Mouse (Mus musculus) kidney, postnatal 25 days (tissue): ENCODE results near the gene Pfdn2.
"Not testable (repeated sequence)": the region's sequence is repeated elsewhere in the genome, so short reads cannot be mapped to it uniquely, and the experiment has no call there.

Source experiments
- DNase-seq, 2 experiments: peaks; one replicate each; pipeline ENCODE4 v3.0.0; 2021; ENCODE audit warnings: mixed read lengths in 2 of 2

The Pfdn2 gene

DNA sequence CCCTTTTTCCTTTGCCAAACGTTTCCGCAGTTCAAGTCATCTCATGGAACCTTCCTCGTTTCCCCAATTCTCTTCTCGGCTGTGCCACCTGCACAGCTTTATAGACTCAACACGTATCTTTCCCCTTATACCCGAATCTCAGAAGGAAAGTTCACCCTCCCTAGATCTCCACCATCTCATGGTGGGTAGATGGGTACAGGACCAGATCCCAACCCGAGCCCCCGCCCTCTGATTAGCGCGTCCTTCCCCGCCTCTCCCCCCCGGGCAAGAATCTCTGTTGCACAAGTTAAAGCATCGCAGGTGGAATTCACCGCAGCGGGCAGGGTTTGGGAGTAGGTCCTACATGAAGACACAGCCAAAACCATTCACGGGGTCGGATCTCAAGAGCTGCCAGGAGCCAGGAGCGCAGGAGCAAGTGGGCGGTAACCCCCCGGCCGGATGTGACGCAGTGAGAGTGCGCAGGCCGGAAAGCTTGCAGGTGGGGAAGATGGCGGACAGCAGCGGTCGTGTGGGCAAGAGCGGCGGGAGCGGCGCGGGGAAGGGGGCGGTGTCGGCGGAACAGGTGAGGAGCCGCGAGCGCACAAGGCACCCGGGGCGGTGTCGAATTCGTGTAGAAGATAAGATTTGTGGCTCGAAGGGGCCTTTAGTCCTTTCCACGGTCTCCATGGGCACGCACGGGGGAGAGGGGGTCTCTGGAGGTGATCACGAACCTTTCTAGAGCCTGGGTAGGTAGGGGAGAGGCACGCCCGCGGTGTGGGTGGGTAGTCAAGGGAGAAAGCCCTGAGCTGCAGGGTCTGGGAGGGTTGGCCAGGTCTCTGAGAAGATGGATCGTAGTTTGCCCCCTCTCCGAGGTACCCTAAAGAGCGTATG is at the start of gene Pfdn2, which contains the start of gene Nit1:
TSS of gene Pfdn2 (plus strand) at position 446 of the 870 bp plus-strand sequence.
TSS of gene Nit1 (minus strand) at position 422 of the 870 bp plus-strand sequence.
- DNase-seq: peak; percentile 94 to 96

DNA sequence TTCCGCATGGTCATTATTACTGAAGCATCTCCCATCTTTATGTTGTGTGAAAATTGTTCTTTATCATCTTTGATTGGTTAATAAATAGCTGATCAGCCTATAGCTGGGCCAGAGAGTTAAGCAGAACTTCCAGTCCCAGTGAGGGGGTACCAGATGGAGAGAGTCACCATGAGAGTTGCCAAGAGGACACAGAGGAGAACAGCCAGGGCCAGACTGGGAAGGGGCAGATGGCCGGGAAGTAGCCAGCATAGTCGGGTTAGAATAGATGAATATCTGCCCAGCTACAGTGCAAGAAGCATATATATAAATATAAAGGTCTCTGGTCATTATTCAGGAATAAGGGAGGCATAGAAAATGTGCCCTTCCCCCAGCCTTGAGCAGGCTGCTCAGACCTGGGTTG is 47.2 kb upstream of the Pfdn2 start:
- no peak for DNase-seq

DNA sequence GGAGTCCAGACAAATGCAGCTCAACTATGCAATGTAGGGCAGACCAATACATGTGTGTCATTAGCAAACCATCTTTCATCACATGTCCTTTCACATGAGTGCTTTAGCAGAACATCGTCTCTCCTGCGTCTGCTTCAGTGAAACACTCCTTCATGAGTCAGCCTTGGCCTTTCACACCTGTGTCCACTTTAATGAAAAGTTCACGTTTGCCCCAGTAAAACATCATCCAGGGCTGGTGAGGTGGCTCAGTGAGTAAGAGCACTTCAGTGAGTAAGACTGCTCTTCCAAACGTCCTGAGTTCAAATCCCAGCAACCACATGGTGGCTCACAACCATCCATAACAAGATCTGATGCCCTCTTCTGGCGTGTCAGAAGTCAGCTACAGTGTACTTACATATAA is 39.3 kb upstream of the Pfdn2 start:
- not testable (repeated sequence) for DNase-seq

DNA sequence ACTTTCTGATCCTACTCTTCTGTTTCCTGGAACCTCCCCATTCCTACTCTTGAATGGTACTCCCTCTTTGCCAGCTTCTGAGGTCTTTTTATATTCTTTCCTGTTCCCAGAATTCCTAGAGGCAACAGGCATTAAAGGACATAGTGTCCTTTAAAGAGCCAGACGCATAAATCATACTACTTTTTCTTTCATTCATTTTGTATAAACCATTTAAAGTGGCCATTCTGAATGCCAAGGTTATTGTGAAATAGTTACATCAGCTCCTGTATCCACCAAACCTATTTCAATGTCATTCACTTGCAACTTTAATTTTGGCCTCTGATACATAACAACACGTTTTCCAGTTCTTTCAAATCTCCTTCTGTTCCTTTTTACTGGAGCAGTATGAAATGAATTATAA is 36.1 kb upstream of the Pfdn2 start:
- DNase-seq: no peak

DNA sequence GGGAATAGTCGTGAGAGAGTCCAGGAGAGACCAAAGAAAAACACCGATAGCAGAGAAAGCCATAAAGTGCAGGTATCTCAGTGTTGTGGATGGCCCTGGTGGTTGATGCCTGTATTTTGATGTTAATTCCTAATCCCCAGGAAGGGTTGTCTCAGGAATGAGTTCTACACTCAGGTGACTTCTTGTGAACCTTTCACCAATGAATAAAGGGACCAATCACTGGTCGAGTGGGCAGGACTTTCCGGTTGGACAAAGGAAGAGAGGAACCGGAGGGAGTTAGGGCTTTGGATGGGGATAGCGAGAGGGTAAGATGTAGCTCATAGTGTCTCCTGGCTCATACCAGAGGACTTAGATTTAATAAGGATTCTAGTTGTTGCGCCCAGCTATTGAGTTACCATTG is 25.7 kb upstream of the Pfdn2 start:
- DNase-seq: peak; percentile 34 to 66

DNA sequence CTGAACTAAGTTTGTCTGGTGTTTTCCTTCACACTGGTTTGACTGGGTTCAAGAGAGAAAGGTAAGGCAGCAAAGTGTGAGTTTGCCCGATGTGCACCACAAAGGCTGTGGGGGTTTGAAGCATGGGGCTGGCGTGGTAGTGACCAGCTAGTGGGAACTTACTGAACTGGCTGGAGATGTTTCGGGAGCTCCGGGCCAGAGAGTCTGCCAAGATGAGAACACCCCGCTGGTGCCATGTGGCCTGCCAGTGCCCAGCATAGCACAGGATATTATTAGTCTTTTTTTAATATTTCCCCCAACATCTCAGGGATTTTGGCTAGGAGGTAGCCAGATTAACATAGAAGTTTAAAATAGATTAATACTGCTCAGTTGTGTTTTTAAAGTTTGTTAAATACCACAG is 25.3 kb upstream of the Pfdn2 start:
- DNase-seq: peak in 1 of 2 experiments; percentile 35

DNA sequence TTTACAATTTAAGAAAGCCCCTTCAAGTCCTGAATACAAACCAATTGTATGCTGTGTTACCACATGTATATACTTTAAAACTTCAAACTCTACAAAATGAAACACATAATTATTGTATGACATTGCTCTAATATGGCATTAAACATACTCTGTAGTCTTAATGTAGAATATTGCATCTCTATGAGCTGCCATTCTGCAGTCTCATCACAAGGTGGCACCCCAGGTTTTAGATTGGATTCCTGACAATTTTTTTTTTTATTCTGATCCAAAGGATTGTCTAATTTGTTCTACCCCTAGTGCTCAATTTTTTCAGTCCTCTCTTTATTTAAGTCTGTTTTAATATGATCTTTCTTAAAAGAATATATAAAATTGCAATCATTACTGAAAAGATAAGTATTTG is 24.1 kb upstream of the Pfdn2 start:
- DNase-seq: no peak

DNA sequence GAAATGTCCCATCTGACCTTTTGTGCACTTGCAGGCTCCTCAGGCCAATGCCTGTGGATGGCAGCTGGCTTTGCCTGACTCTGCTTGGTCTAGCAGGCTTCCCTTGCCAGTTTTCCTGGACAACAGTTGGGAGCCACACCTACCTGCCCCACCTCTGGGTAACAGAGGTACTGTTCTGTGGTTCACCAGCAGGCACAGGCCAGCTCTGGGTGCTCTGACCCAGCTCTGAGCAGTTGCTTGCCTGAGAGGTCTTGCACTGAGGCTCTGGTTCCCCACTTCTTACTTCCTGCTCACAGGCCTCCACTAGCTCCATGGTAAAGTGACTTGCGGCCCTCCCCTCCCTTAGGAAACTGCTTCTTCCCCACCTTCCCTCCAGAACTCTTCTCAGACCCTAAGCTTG is 23.5 kb upstream of the Pfdn2 start:
- DNase-seq: peak; percentile 43 to 81

DNA sequence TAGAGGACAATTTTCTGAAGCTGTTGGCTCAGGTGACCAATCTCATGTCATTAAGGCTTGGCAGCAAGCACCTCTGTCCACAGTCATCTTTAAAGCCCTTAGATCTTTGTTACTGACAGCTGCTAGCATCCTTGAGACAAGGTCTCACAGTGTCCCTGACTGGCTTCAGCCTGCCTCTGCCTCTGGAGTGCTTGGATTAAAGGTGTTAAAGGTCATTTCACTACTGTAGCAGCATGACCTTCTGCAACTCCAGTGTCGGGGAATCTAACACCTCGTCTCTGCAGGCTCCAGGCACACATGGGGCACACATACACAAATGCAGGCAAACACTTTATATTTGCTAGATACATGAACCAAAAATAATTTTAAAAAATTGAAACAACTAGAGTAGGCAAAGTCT is 19.9 kb upstream of the Pfdn2 start:
- no peak for DNase-seq

DNA sequence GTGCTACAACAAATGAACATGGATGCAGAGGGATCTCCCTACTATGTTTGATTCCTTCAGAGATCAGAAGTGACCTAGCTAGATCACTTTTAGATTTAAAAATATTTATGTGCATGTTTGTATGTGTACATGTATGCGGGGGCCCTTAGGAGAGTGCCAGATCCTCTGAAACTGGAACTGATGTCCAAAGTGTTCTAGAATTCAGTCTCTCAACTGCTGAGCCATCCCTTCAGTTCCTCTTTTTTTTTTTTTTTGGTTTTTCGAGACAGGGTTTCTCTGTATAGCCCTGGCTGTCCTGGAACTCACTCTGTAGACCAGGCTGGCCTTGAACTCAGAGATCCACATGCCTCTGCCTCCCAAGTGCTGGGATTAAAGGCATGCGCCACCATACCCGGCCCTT is 18.9 kb upstream of the Pfdn2 start:
- DNase-seq: not testable (repeated sequence)

DNA sequence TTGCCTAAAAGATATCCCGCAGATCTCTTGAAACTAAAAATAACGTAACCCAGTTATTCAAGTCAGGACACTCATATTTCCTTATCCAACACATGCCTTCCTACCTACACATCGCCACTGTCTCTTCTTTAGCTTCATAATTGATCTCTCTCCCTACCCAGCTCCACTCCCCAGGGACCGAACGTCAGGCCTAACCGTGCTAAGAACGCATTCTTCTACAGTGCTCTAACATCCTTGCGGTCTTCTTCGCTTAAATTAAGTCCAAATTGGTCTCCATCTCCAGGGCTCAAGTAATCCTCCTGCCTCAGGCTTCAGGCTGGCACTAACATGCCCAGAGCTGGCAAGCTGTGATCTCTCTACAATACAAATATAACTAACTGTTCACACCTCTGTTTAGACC is 17.2 kb upstream of the Pfdn2 start:
- DNase-seq: no peak

DNA sequence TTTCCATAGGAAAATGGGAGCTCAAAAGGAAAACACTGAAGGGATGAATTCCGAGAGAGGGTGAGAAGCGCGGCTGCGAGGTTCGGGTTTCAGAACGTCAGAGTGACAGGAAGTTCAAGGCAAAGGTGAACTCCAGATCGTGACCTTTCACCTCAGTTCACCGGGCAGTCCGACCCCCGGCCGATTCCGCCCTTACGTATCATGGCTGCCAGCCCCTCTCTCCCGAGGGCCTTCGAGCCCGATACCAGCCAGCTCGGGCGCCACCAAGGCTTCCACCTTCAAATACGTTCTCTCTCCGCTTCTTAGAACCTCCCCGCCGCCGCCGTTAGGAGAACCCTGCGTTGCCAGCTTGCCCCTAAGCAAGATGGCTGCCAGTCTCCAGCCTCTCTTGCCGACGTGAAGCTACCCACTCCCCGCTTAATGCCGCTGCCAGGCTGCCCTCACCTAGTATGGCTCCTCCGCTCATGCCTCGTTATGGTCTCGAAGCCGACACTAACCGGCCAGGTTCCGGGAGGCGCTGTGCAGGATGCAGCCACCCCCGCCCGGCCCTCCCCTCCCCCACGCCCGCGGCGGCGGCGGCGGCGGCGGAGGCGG is 16.5 kb upstream of the Pfdn2 start, which contains the start of gene Dedd:
TSS of gene Dedd (plus strand) at position 307 of the 594 bp plus-strand sequence.
- peak; percentile 90 to 97 for DNase-seq

DNA sequence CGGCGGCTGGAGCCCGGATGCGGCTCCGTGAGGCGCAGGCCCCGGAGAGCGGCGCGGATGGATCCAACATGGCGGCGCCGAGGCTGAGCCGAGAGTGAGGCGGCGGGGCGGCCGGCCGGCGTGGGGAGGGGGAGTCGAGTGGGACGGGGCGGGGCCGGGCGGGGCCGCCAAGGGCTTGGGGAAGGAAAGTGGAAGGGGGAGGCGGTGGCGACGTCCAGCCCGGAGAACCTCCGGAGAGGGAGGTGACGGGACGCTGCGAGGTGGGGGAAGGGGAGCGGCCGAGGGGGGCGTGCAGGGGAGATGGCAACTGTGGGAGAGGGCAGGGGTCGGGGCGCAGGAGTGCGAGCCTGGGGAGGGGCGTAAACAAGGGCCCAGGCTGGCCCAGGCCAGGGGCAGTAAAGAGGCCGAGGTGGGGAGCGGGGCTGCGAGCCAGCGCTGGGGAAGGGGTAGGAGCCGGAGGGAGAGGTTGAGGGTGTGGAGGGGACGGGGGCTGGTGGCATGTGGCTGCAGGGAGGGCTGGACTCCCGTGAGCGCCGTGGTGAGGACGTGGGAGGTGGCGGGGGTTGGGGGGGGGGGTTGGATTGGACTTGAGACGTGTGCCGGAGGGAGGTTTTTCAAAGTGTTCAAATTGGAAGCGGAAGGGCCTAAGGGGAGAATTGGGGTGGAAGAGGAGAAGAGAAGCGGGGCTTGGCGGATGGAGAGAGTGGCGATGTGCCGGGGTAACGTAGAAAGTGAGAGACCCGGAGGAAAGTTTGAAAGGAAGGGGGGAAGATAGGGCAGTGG is 15.8 kb upstream of the Pfdn2 start:
- DNase-seq: peak; percentile 37 to 79

DNA sequence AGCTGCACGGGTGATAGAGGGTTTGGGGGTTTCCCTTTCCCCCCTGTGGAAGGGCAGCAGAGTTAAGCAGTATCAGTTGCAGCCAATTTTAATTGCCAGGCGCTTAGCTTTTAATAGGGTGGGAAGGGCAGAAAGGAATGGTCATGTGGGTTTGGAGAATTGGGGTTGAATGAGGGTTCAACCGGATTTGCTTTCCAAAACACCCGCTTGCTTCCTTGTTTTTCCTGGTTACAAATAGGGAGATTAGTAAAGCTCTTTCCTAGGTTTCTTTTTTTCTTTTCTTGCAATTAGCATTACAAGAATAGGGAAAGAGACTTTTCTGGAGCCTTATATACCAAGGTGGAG is 15.3 kb upstream of the Pfdn2 start:
- peak in 1 of 2 experiments; percentile 6 for DNase-seq

DNA sequence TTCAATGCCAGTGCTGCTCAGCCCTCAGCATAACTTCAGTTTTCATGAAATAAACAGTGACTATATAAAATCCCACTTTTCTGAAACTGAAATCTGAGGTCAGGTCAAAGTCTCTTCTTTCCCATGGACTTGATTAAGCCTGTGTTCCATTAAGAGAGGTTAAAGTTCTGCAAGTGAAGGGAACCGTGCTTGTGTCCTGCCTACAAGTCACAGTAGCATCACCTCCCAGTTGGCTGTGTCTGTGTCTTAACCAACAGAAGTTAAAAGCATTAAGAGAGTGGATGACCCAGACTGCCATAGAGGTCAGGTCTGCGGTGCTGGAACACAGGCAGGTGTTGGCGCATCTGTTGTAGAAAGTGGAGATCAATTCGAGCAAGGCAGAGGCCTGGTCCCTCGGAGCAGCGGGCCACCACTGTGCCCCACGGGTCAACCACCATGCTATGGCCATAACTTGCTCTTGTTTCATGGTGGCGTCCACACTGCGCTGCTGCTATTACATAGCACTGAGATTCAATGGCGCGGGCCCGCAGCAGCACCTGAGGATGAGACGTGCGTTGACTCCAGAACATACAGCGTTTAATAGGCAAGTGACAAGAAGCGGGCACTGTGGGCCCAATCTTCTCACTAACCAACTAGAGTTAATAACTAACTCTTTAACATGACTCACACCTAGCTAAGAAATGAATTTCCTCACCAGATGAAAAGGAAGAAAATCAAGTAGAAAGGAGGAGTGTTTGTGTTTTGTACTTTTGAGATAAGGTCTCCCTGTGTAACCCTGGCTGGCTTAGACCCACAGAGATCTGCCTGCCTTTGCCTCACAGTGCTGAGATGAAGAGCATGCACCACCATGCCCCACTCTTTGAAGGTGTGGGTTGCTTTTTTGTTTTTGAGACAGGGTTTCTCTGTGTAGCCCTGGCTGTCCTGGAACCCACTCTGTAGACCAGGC is 2.9 kb upstream of the Pfdn2 start:
- peak; percentile 22 to 65 for DNase-seq

DNA sequence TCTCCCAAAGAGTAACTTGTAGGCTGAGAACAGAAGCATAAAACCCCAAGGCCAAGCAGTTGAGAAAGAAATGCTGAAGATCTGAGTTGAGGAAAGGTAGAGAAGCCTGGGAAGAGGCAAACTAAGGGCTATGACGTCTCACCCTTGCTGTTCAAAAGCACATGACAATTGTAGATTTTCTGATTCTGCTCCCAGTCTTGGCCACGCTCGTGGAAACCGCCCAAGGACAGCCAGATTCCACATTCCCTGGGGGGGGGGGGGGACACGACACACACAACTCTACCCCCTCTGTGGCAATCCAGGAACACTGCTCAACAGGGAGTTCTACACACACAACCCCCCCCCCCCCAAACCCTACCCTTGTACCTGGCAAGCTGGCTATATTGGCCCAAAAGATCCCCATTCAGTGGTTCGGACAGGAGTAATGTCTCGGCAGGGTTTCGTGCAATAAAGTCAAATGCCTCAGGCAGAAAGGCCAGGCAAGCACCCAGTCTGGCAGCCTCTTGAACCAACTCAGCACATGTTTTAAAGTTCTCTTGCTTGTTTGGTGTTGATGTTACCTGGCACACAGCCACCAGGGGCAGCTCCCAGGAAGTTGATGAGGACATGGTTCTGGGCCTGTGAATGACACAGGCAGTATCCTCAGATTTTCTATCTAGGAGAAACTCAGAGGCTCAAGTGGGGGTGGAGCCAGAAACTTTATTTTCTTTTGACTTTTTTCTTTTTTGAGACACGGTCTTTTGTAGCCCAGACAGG is 1.4 kb upstream of the Pfdn2 start:
- DNase-seq: peak; percentile 83 to 90

DNA sequence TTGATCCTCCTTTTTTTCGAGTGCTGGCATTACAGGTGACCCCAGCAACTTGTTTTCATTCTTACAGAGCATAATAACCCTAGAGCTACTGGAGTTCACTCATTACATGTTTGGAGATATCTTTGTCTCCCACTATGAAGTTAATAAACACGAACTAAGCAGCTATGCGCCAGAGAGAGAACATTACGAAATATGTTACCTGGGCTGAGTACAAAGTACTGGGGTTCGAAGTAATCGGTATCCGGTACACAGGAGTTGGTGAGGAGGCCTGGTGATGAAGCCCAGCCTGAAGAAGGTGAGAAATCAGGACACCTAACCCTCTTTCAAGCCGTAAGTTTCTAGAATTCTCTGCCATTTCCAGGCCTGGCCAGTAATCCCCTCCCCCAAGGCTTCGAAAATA is 755 bp upstream of the Pfdn2 start:
- DNase-seq: no peak

DNA sequence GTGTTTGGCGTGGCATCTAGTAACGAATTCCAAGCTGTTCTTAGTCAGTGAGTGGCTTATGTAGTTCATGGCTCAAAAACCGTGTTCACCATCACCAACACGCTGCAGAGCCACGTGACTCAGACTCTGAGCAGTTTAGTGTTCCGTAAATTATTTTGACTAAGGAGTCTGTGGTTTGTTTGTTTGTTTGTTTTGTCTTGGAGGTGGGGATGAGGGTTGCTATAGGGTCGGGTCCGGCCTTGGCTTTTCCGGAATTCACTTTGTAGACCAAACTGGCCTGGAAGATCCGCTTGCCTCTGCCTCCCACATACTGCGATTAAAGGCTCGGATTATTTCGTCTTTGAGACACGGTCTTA is 603 bp downstream of the Pfdn2 start:
- DNase-seq: peak; percentile 31 to 38

DNA sequence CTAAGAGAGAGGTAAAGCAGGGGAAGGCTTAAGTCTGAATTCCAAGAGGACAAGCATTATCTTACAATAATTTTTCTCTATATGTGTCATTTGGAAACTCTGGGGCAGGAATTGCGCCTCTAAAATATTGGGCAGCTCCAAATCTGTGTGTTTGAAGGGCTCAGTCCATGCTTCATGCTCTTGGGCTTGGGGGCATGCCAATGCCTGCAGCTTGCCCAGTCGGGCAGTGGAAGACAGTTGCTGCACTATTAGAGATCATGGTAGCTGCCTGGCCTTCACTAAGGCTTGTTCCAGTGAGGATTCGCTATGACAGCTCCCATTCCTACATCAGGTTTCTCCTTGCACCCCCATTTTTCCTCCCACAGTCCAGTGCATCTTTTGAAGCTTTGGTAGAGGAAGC is 3.2 kb downstream of the Pfdn2 start:
- peak in 1 of 2 experiments; percentile 24 for DNase-seq

DNA sequence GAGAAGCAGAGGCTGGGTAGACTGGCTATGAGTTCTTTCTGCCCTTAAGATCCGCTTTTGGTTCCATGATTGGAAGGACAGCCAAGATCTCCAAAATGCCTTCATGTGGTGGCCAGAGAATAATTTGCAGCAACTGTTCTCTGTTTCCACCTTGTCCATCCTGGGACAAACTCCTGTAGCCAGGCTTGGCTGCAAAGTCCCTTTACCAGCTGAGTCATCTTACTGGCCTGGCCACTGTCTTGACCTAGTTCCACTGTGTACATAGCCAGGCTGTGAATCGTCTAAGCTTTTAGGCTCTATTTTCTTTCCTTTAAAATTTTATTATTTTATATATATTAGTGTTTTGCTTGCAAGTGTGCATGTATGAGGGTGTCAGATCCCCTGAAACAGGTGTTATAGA is 3.7 kb downstream of the Pfdn2 start:
- DNase-seq: peak in 1 of 2 experiments; percentile 47

DNA sequence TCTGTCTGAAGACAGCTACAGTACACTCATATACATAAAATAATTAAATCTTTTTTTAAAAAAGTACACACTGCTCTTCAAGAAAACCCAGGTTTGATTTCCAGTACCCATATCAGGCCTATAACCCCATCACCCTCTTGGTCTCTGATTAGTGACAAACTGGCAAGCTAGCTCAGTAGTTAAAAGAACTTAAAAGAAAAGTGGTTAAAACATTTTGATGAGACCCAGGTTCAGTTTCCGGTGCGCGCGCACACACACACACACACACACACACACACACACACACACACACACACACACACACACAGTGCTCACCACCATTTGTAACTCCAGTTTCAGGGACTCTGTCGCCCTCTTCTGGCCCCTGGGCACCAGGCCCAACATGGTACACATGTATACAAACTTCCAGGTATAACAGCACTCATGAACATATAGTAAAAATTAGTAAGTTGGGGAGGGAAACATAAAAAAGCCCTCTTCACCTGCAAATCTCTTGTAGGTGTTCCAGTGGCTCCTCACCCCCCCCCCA is 10.4 kb downstream of the Pfdn2 start:
- DNase-seq: peak; percentile 36 to 50
